ENCODE assay signal across 31 mouse cellular contexts in the genomic region with DNA sequence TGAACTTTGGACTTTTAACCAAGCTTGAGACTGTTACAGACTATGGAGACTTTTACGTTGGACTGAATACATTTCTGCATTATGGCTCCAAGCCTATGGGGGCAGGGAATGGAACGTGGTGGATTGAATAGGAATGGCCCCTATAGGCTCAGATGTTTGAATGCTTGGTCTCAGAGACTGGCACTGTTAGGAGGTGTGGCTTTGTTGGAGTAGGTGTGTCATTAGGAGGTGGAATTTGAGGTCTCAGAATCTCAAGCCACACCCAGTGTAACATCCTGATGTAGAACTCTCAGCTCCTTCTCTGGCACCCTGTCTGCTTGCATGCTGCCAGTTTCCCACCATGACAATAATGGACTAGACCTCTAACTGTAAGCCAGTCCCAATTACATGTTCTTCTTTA. TPM values are rescaled to one million over a fixed set of nuclear protein-coding genes. Genes with fewer than 3 reads are reported as not detected.
"Had no signal": no experiment of that assay in that cellular context is flagged by ENCODE, and none has a peak within 500 bp of the region (broad histone marks: within the 10 kb centered on the region; RNA-seq: fewer than 3 reads in every experiment).

No protein-coding gene starts in this region.

- H3K9ac ChIP-seq: heart, embryonic 12.5 days; hindbrain, embryonic 12.5 days; hindbrain, embryonic 14.5 days; intestine, embryonic 15.5 days; limb, embryonic 12.5 days; liver, embryonic 13.5 days; liver, embryonic 15.5 days had no signal

- H3K4me2 ChIP-seq: heart, embryonic 12.5 days; hindbrain, embryonic 12.5 days; hindbrain, embryonic 14.5 days; intestine, embryonic 15.5 days; limb, embryonic 12.5 days; liver, embryonic 11.5 days; liver, embryonic 13.5 days; liver, embryonic 15.5 days had no signal

- H3K4me1 ChIP-seq: hindbrain, embryonic 12.5 days had no signal

- ATAC-seq: hindbrain, embryonic 16.5 days; inflammation-experienced regulatory T-cells, adult 6 months; intestine, embryonic 15.5 days had no signal

- H3K4me3 ChIP-seq: gastrocnemius, adult 2 months; heart, embryonic 10.5 days; heart, embryonic 12.5 days; hindbrain, embryonic 10.5 days; hindbrain, embryonic 12.5 days; intestine, embryonic 15.5 days; layer of hippocampus, adult 2 months; left cerebral cortex, adult 2 months; limb, embryonic 10.5 days; limb, embryonic 12.5 days; liver, embryonic 13.5 days; liver, embryonic 15.5 days had no signal

- H3K9me3 ChIP-seq: heart, embryonic 10.5 days; hindbrain, embryonic 10.5 days; hindbrain, embryonic 12.5 days; intestine, embryonic 15.5 days; limb, embryonic 10.5 days; limb, embryonic 12.5 days; liver, embryonic 13.5 days; liver, embryonic 15.5 days had no signal

- H3K27me3 ChIP-seq: heart, embryonic 12.5 days; hindbrain, embryonic 12.5 days; intestine, embryonic 15.5 days; limb, embryonic 12.5 days; liver, embryonic 13.5 days; liver, embryonic 15.5 days had no signal

- H3K27ac ChIP-seq: gastrocnemius, adult 2 months; heart, embryonic 10.5 days; hindbrain, embryonic 10.5 days; hindbrain, embryonic 12.5 days; hindbrain, embryonic 14.5 days; intestine, embryonic 15.5 days; layer of hippocampus, adult 2 months; left cerebral cortex, adult 2 months; limb, embryonic 10.5 days; limb, embryonic 12.5 days; liver, embryonic 13.5 days; liver, embryonic 15.5 days had no signal

- DNase-seq: gastrocnemius, adult 2 months; gastrocnemius, postnatal 10 days; gastrocnemius, postnatal 25 days; heart, adult 18-20 months; heart, postnatal 10 days; heart, postnatal 4 days; kidney, adult 8-10 months; kidney, postnatal 10 days; kidney, postnatal 25 days; kidney, postnatal 4 days; liver; liver, embryonic 13.5 days had no signal

- H3K36me3 ChIP-seq: heart, embryonic 12.5 days; hindbrain, embryonic 10.5 days; intestine, embryonic 15.5 days; limb, embryonic 10.5 days; limb, embryonic 12.5 days; liver, embryonic 13.5 days; liver, embryonic 15.5 days had no signal

RNA-seq across cellular contexts. Expression of a gene that starts 20.9 kb away (rescaled TPM):
- polyA plus RNA-seq: heart, embryonic 10.5 days; heart, embryonic 12.5 days; heart, embryonic 14.5 days; heart, embryonic 16.5 days; hindbrain, embryonic 10.5 days; hindbrain, embryonic 12.5 days; hindbrain, embryonic 14.5 days; hindbrain, embryonic 16.5 days; inflammation-experienced regulatory T-cells, adult 6 months; intestine, embryonic 15.5 days; kidney, embryonic 14.5 days; kidney, embryonic 16.5 days; limb, embryonic 10.5 days; limb, embryonic 12.5 days; limb, embryonic 14.5 days; liver, embryonic 11.5 days; liver, embryonic 13.5 days; liver, embryonic 15.5 days had no signal
